Mouse (Mus musculus) megakaryocyte, embryonic 14.5 days (primary cell): ENCODE data around the gene Pdgfd.

Experiments
- FLI1 ChIP-seq: IDR thresholded peaks from 2 replicates; pipeline ENCODE4 v1.6.1; 2012; ENCODE audit warnings: low read length, inconsistent platforms, mixed read lengths
- GATA1 ChIP-seq: IDR thresholded peaks from 3 replicates; pipeline ENCODE4 v1.6.1; 2012; ENCODE audit warnings: mixed read lengths, low read length, inconsistent platforms, borderline replicate concordance

GRCm38 (mm10) chr9:6353257-6353960 lies 185.0 kb downstream of the Pdgfd start:
- no peak for TF ChIP-seq GATA1
- no peak for TF ChIP-seq FLI1
